Mouse (Mus musculus) neural tube, embryonic 15.5 days (tissue): ENCODE measurements around the gene Tbc1d10b. TPM values are rescaled to one million over a fixed set of nuclear protein-coding genes. Genes with fewer than 3 reads are reported as not detected.
"Not testable (repeated sequence)": the region's sequence is repeated elsewhere in the genome, so short reads cannot be mapped to it uniquely, and the experiment has no call there.

Experiments used
- ATAC-seq: fragments of 200-750 bp; cut with Nextera tagmentation; 2 replicates; pipeline ENCODE4 v1.8.0; 2017; ENCODE audit warnings: mild to moderate bottlenecking, moderate TSS enrichment, moderate library complexity; ENCODE audit not compliant: low FRiP score
- H3K27ac ChIP-seq: fragments of 300-500 bp; sonication (generic); replicated peaks from 2 replicates; pipeline ENCODE4 v1.5.1; 2015; ENCODE audit warnings: mild to moderate bottlenecking, inconsistent platforms
- H3K27me3 ChIP-seq: fragments of 300-500 bp; sonication (generic); replicated peaks from 2 replicates; pipeline ENCODE4 v1.6.1; 2015; ENCODE audit warnings: inconsistent platforms
- H3K36me3 ChIP-seq: fragments of 300-500 bp; sonication (generic); 2 replicates; pipeline ENCODE4 v1.6.1; 2015; ENCODE audit warnings: inconsistent platforms
- H3K4me1 ChIP-seq: fragments of 300-500 bp; sonication (generic); 2 replicates; pipeline ENCODE4 v1.6.1; 2015; ENCODE audit warnings: inconsistent platforms
- H3K4me2 ChIP-seq: fragments of 300-500 bp; sonication (generic); 2 replicates; pipeline ENCODE4 v1.6.1; 2015; ENCODE audit warnings: inconsistent platforms, mild to moderate bottlenecking, moderate library complexity
- H3K4me3 ChIP-seq: fragments of 300-500 bp; sonication (generic); replicated peaks from 2 replicates; pipeline ENCODE4 v1.5.1; 2015; ENCODE audit warnings: mild to moderate bottlenecking, inconsistent platforms
- H3K9ac ChIP-seq: fragments of 300-500 bp; sonication (generic); replicated peaks from 2 replicates; pipeline ENCODE4 v1.6.1; 2015; ENCODE audit warnings: mild to moderate bottlenecking, inconsistent platforms
- H3K9me3 ChIP-seq: fragments of 300-500 bp; sonication (generic); replicated peaks from 2 replicates; pipeline ENCODE4 v1.6.1; 2016; ENCODE audit warnings: inconsistent platforms
- WGBS: fragments of 180-500 bp; shearing (Covaris S2); methylation state at CpG from one replicate; pipeline ENCODE4 v1.1.7; 2015; ENCODE audit warnings: mixed read lengths; 5-methylcytosine and 5-hydroxymethylcytosine counted together
- polyA plus RNA-seq: library from polyadenylated mRNA; unstranded; fragments of >200 nt; fragmentation: Nextera tagmentation; extraction: Ambion mirVana; gene quantifications from 2 replicates; pipeline ENCODE4 v1.2.1, GENCODE M21; 2015

Tbc1d10b gene
- polyA plus RNA-seq = 30.0 and 35.6 TPM in 2 replicates

DNA sequence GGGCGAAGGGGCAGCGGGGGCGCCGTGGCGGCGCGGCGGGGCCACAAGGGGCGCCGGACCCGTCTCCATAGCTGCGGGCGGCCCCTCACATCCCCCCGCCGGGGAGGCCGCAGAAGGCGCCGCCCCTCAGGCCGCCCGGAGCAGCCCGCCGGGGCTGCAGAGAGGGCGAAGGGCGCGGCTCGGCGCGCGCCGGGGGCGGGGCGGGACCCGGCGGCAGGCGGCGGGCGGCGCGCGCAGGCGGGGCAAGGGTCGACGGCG lies at the start of gene Tbc1d10b:
Tbc1d10b (minus strand) TSS at position 174 of the 258 bp plus-strand sequence.
- WGBS = 0% methylated on average over 5 of the region's 44 CpGs
- peak within 1 kb of the TSS; percentile 85 for H3K27ac ChIP-seq
- H3K27me3 ChIP-seq = no peaks in the 10 kb centered on the region
- H3K4me1 ChIP-seq = peaks cover 36% of the 10 kb centered on the region
- no peaks in the 10 kb centered on the region for H3K9me3 ChIP-seq
- H3K4me2 ChIP-seq = peak within 1 kb of the TSS; percentile 90
- peak within 1 kb of the TSS; percentile 97 for H3K4me3 ChIP-seq
- no peak; the same call in 1 of the 2 replicates for ATAC-seq
- peaks cover 13% of the 10 kb centered on the region for H3K36me3 ChIP-seq
- peak within 1 kb of the TSS; percentile 88 for H3K9ac ChIP-seq

DNA sequence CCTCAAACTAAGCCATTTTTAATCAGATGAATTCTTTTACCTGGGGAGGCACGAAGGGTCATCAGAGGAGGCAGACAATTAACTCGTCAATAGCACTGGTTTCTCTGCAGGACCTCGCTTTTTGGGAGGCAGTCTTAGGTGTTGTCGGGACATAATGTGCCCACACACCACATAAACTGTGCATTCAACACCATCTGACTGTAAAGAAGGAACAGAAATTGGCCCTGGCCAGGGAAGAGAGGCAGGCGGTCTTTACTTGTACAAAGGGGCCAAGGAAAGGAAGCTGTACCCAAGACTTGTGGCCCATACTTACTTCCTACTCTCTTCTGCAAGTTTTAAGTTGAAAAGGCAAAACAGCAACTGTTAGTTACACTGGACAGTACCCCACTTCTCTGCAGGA lies 48.2 kb upstream of the Tbc1d10b start:
- no peaks in the 10 kb centered on the region for H3K9me3 ChIP-seq
- ATAC-seq = no peak
- no peak overlapping the region for H3K4me3 ChIP-seq
- no peak overlapping the region for H3K9ac ChIP-seq
- H3K4me1 ChIP-seq = peaks cover 37% of the 10 kb centered on the region
- H3K27ac ChIP-seq = no peak overlapping the region
- H3K36me3 ChIP-seq = no peaks in the 10 kb centered on the region
- WGBS = 87% methylated on average over 5 of the region's 5 CpGs
- no peaks in the 10 kb centered on the region for H3K27me3 ChIP-seq
- H3K4me2 ChIP-seq = no peak overlapping the region

DNA sequence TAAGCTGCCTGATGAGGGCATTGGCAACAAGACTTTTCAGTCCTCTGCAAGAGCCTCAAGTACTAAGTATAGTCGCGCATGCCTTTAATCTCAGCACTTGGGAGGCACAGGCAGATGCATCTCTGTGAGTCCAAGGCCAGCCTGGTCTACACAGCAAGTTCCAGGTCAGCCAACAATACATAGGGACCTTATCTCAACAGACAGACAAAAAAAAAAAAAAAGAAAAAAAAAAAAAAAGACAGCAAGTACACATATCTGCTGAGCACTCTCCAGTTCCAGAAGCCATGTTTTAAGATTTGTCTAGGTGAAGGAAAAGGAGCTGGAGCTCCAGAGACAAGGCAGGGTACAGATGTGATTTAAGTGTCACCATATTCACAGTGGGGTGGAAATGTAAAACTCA lies 47.7 kb upstream of the Tbc1d10b start:
- no peak for ATAC-seq
- WGBS = 93% methylated on average over 2 of the region's 2 CpGs
- peaks cover 33% of the 10 kb centered on the region for H3K4me1 ChIP-seq

DNA sequence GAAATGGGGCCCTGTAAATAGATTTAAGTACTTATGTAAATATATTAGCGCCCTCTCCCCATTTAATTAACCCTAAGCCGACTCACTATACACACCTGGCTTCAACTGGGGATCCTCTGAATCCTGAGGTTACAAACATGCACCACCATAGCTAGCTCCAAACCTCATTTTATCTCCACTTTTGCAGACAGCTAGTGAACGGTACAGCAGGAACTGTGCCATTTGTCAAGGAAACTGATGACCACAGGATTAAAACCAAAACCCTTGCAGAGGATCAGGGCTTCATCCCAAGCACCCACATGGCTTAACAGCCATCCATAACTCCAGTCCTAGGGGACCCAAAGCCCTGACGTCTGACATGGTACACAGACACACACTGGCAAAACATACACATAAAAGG lies 46.7 kb upstream of the Tbc1d10b start:
- WGBS = 21% methylated on average over 4 of the region's 4 CpGs
- ATAC-seq = no peak

More for the DNA sequence above, 47.7 kb upstream of the Tbc1d10b start:
- no peaks in the 10 kb centered on the region for H3K27me3 ChIP-seq
- H3K36me3 ChIP-seq = no peaks in the 10 kb centered on the region
- no peak overlapping the region for H3K27ac ChIP-seq
- H3K4me3 ChIP-seq = no peak overlapping the region
- H3K4me2 ChIP-seq = no peak overlapping the region
- no peak overlapping the region for H3K9ac ChIP-seq
- no peaks in the 10 kb centered on the region for H3K9me3 ChIP-seq

DNA sequence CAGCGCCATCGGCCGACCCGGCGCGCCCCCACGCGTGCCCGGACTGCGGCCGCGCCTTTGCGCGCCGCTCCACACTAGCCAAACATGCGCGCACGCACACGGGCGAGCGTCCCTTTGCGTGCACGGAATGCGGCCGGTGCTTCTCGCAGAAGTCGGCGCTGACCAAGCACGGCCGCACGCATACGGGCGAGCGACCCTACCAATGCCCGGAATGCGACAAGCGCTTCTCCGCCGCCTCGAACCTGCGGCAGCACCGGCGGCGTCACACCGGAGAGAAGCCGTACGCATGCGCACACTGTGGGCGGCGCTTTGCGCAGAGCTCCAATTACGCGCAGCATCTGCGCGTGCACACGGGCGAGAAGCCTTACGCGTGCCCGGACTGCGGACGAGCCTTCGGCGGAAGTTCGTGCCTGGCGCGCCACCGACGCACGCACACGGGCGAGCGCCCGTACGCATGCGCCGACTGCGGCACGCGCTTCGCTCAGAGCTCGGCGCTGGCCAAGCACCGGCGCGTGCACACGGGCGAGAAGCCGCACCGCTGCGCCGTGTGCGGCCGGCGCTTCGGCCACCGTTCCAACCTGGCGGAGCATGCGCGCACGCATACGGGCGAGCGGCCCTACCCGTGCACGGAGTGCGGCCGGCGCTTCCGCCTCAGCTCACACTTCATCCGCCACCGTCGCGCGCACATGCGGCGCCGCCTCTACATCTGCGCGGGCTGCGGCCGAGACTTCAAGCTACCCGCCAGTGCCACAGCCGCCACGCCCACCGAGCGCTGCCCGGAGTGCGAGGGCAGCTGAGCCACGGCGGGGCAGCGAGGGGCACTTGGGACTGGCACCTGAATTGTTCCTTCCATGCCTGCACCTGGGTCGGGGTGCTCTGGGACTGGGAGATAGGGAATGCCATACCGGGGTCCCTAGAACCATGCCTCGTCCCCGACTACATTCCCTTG lies 45.8 kb upstream of the Tbc1d10b start:
- H3K4me3 ChIP-seq = peak overlapping the region; percentile 63
- under 1% methylated on average over 134 of the region's 136 CpGs for WGBS
- H3K9ac ChIP-seq = peak overlapping the region; percentile 89
- H3K27me3 ChIP-seq = no peaks in the 10 kb centered on the region
- H3K4me2 ChIP-seq = peak overlapping the region; percentile 97
- no peaks in the 10 kb centered on the region for H3K9me3 ChIP-seq
- H3K36me3 ChIP-seq = peaks cover 9% of the 10 kb centered on the region
- H3K4me1 ChIP-seq = peaks cover 21% of the 10 kb centered on the region
- H3K27ac ChIP-seq = peak overlapping the region; percentile 96
- peak; percentile 94 for ATAC-seq

More for the DNA sequence above, 46.7 kb upstream of the Tbc1d10b start:
- peaks cover 30% of the 10 kb centered on the region for H3K4me1 ChIP-seq
- no peaks in the 10 kb centered on the region for H3K27me3 ChIP-seq
- no peaks in the 10 kb centered on the region for H3K9me3 ChIP-seq
- H3K4me2 ChIP-seq = peak overlapping the region; percentile 97
- H3K27ac ChIP-seq = peak overlapping the region; percentile 96
- H3K36me3 ChIP-seq = peaks cover under 1% of the 10 kb centered on the region
- H3K9ac ChIP-seq = peak overlapping the region; percentile 89
- H3K4me3 ChIP-seq = peak overlapping the region; percentile 63

DNA sequence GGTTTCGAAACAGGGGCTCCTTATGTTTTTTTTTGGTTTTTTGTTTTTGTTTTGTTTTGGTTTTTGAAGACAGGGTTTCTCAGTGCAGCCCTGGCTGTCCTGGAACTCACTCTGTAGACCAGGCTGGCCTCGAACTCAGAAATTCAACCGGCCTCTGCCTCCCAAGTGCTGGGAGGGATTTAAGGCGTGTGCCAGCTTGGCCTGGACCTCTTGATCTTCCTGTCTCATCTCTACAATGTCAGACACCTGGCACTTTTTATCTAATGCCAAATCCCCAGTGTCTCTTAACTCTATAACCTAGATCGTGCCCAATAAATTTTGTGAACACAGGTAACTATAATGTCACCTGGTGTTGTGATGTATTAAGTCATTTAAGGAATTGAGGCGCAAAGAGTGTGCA lies 45.1 kb upstream of the Tbc1d10b start:
- peaks cover 20% of the 10 kb centered on the region for H3K4me1 ChIP-seq
- H3K36me3 ChIP-seq = peaks cover 10% of the 10 kb centered on the region
- H3K9ac ChIP-seq = peak overlapping the region; percentile 65
- H3K27ac ChIP-seq = peak overlapping the region; percentile 96
- 79% methylated on average over 6 of the region's 6 CpGs for WGBS
- ATAC-seq = no peak
- H3K27me3 ChIP-seq = no peaks in the 10 kb centered on the region
- H3K9me3 ChIP-seq = no peaks in the 10 kb centered on the region
- peak overlapping the region; percentile 97 for H3K4me2 ChIP-seq
- H3K4me3 ChIP-seq = peak overlapping the region; percentile 63

DNA sequence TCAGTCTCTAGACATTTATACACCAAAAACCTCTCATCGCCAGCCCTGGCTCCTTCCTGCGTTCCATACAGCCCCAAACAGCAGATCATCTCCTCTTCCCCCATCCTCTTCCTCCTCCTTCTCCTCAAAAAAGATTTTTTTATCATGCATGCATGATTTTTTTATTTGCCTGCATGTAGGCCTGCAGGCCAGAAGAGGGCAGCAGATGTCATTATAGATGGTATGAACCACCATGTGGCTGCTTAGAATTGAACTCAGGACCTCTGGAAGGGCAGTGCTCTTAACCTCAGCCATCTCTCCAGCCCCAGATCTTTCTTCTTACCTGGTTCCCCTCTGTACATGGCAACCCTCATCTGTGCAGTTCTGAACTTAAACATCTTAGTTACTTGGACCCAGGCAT lies 44.1 kb upstream of the Tbc1d10b start:
- H3K36me3 ChIP-seq = peaks cover 13% of the 10 kb centered on the region
- H3K4me1 ChIP-seq = peaks cover 22% of the 10 kb centered on the region
- ATAC-seq = no peak
- no peaks in the 10 kb centered on the region for H3K27me3 ChIP-seq
- no peak overlapping the region for H3K27ac ChIP-seq
- no peak overlapping the region for H3K9ac ChIP-seq
- no peak overlapping the region for H3K4me2 ChIP-seq
- no peak overlapping the region for H3K4me3 ChIP-seq
- 92% methylated on average over 2 of the region's 2 CpGs for WGBS
- H3K9me3 ChIP-seq = no peaks in the 10 kb centered on the region

DNA sequence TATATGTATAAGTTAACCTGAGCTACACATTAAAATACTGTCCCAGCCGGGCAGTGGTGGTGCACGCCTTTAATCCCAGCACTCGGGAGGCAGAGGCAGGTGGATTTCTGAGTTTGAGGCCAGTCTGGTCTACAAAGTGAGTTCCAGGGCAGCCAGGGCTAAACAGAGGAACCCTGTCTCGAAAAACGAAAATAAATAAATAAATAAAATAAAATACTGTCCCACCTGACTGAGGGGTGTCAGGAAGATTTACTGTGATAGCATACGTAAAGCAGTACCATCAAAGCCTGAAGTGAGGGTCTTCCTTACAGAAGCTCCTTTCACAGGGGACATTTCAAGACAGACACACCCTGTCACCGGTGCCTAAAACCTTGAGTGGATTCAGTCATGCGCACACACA lies 42.2 kb upstream of the Tbc1d10b start:
- H3K4me3 ChIP-seq, H3K9ac ChIP-seq, H3K9me3 ChIP-seq, ATAC-seq, H3K27ac ChIP-seq, H3K27me3 ChIP-seq, H3K4me2 ChIP-seq: not testable (repeated sequence)
- Histone ChIP-seq H3K36me3 (peaks cover 18% of the 10 kb centered on the region), H3K4me1 (peaks cover 39% of the 10 kb centered on the region)
- WGBS = 93% methylated on average over 8 of the region's 8 CpGs

DNA sequence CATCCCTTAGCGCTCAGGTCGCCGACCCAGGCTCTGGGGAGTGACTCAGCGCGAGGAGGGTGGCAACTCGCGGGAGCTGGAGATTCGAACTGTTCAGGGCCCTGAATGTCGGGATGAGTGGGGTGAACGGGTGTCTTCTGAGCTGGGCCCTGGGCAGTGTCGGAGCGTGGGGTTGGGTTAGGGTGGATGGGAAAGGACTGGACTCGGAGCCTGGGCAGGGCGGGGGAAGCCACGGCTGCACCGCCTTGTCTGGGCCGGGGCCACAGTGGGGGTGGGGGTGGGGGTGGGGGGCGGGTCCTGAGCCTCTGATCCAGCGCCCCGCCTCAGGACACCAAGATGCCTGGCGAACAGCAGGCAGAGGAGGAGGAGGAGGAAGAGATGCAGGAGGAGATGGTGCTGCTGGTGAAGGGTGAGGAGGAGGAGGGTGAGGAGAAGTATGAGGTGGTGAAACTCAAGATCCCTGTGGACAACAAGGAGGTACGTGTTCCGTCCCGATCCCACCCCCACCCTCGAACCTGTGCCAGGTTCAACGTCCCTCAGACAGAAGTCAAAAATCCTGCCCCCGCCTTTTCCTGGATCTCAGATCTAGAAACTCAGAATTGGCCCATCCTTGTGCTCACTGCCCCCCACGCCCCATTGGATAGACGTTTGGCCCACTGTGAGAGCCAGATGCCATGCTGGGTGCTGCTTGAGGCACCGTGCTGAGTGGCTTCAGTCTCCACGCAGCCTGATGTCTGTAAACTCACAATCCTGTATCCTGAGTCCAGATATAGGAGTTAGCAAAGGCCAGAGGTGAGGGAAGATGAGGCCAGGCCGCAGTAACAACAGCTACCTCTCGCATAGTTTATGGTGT lies 36.6 kb upstream of the Tbc1d10b start:
- Histone ChIP-seq H3K36me3 (peaks cover 17% of the 10 kb centered on the region), H3K9ac (peak overlapping the region; percentile 98), H3K4me2 (peak overlapping the region; percentile 85), H3K9me3 (no peaks in the 10 kb centered on the region), H3K4me1 (peaks cover 34% of the 10 kb centered on the region), H3K4me3 (peak overlapping the region; percentile 89), H3K27ac (peak overlapping the region; percentile 91), H3K27me3 (no peaks in the 10 kb centered on the region)
- 10% methylated on average over 32 of the region's 33 CpGs for WGBS
- peak; percentile 57 for ATAC-seq

DNA sequence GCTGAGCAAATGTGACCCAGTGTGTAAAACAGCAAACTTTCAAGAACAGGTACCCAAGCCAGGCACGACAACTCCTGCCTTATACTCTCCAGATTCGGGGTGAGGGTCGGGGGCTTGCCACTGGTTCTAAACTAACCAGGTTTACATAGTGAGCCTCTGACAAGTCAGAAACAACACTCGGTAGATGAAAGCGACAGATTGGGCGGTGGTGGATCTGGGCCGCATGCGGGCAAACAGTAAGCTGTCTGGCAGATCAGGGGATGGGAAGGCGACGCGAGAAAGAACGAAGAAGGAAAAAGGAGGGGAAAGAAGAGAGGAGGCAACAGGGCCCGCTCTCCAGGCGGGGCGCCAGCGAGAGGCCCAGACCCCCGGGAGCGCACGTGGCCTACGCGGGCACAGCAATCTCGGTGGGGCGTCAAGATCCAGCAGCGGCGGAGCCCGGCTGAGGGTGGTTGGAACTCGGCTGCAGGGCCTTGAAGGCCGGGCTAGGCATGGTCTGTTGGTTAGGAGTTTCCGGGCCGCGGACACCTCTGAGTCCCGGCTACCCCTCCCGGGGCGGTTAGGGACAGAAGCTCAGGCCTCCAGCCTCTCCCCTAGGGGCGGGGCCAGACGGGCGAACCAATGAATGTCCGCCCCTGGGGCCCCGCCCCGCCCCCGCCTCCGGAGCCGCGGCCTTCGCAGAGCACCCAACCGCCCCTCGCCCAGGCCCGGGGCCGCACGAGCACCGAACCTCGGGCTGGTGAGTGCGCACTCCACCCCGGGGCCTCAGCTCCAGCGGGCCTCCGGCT lies 35.8 kb upstream of the Tbc1d10b start, which contains the start of gene Zfp771:
Zfp771 (plus strand) TSS at position 405 of the 788 bp plus-strand sequence.
- Histone ChIP-seq H3K36me3 (peaks cover 9% of the 10 kb centered on the region; the same call in 1 of the 2 replicates), H3K9ac (peak within 1 kb of the TSS; percentile 98), H3K4me2 (peak within 1 kb of the TSS; percentile 85), H3K4me3 (peak within 1 kb of the TSS; percentile 89), H3K4me1 (peaks cover 34% of the 10 kb centered on the region), H3K9me3 (no peaks in the 10 kb centered on the region), H3K27ac (peak within 1 kb of the TSS; percentile 91), H3K27me3 (no peaks in the 10 kb centered on the region)
- under 1% methylated on average over 53 of the region's 56 CpGs for WGBS
- peak; percentile 96 for ATAC-seq

DNA sequence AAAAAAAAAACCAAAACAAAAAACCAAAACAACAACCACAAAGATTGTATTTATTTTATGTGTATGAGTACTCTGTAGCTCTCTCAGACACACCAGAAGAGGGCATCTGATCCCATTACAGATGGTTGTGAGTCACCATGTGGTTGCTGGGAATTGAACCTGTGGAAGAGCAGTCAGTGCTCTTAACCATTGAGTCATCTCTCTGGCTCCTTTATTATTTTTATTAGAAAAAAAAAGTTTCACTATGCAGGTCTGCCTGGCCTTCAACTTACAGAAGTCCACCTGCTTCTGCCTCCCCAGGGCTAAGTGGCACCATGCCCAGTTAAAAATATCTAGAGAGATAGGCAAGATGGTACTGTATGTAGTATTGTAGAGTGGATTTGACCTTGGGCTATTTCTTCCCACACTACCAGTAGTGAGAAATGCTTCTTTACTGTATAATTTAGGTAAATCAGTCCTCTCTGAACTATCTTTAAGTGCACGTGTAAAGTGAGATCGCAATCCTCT lies 35.1 kb upstream of the Tbc1d10b start:
- Histone ChIP-seq H3K9me3 (no peaks in the 10 kb centered on the region), H3K4me1 (peaks cover 34% of the 10 kb centered on the region), H3K4me3 (peak overlapping the region; percentile 89), H3K36me3 (peaks cover 13% of the 10 kb centered on the region), H3K9ac (peak overlapping the region; percentile 98; the same call in 1 of the 2 replicates), H3K27ac (peak overlapping the region; percentile 91), H3K4me2 (peak overlapping the region; percentile 85), H3K27me3 (no peaks in the 10 kb centered on the region)
- WGBS = 43% methylated on average over 2 of the region's 2 CpGs
- no peak for ATAC-seq
